In genomic region chr15:79752742-79753419, GRCm38 (mm10) we compare ENCODE assay signal across 9 mouse cellular contexts. TPM values are rescaled to one million over a fixed set of nuclear protein-coding genes. Genes with fewer than 3 reads are reported as not detected.
DNase-seq lines count a peak whose midpoint lies in the region; ATAC-seq and TF ChIP-seq lines count a peak whose summit lies in the region.
"Had no signal": no experiment of that assay in that cellular context is flagged by ENCODE, and none has a peak within 500 bp of the region (broad histone marks: within the 10 kb centered on the region; RNA-seq: fewer than 3 reads in every experiment).

No protein-coding gene starts in this region.

- no peak overlapping the region for H3K4me3 ChIP-seq in lung, embryonic 14.5 days (ENCODE audit: low read depth, low read length)
- H3K4me3 ChIP-seq in neural tube, embryonic 15.5 days (replicated peaks): no peak overlapping the region
- no peak overlapping the region for H3K4me3 ChIP-seq in thymus, adult 2 months (ENCODE audit: control insufficient read depth, insufficient read depth, low read length)
- H3K4me3 ChIP-seq: stomach, embryonic 15.5 days had no signal

- peak; percentile 43 for ATAC-seq in activated CD4-positive, CD25-positive, alpha-beta regulatory T cell, adult 4 months
- ATAC-seq in lung, embryonic 14.5 days (ENCODE audit: insufficient read depth): peak; percentile 45; the same call in 1 of the 2 replicates
- peak; percentile 40 for ATAC-seq in neural tube, embryonic 15.5 days (ENCODE audit: low FRiP score)

- no peaks in the 10 kb centered on the region for H3K36me3 ChIP-seq in lung, embryonic 14.5 days (ENCODE audit: insufficient read depth)
- H3K36me3 ChIP-seq in neural tube, embryonic 15.5 days: no peaks in the 10 kb centered on the region
- H3K36me3 ChIP-seq in thymus, adult 2 months (ENCODE audit: control insufficient read depth, insufficient read depth, low read length): no peaks in the 10 kb centered on the region
- H3K36me3 ChIP-seq: stomach, embryonic 15.5 days had no signal

- no peak overlapping the region for H3K9ac ChIP-seq in lung, embryonic 14.5 days
- no peak overlapping the region for H3K9ac ChIP-seq in neural tube, embryonic 15.5 days (replicated peaks)
- H3K9ac ChIP-seq: stomach, embryonic 15.5 days had no signal

- TF ChIP-seq CTCF in lung, embryonic 14.5 days (IDR thresholded peaks at IDR 0.05; ENCODE audit: low read depth): peak; percentile 100
- peak; percentile 96 for TF ChIP-seq CTCF in thymus, adult 2 months (IDR thresholded peaks at IDR 0.05; ENCODE audit: borderline replicate concordance, control insufficient read depth, extremely low read depth, insufficient read depth, low read length, poor library complexity)

- DNase-seq in 416B (ENCODE audit: low read depth): peak; percentile 82
- peak; percentile 71 for DNase-seq in embryo, embryonic 11 days
- DNase-seq in heart, adult 8-10 months (ENCODE audit: low spot score): peak; percentile 73
- DNase-seq in kidney, postnatal 14 days: peak; percentile 81
- DNase-seq in lung, embryonic 14.5 days: peak; percentile 84
- DNase-seq in thymus, adult 2 months: peak; percentile 79

- H3K4me2 ChIP-seq in lung, embryonic 14.5 days: no peak overlapping the region
- H3K4me2 ChIP-seq in neural tube, embryonic 15.5 days: no peak overlapping the region
- H3K4me2 ChIP-seq: stomach, embryonic 15.5 days had no signal

- WGBS in lung, embryonic 14.5 days: 22% methylated on average over 11 of the region's 11 CpGs
- WGBS in neural tube, embryonic 15.5 days: 22% methylated on average over 11 of the region's 11 CpGs
- 31% methylated on average over 11 of the region's 11 CpGs for whole genome bisulfite sequencing in thymus, adult 2 months

- H3K27me3 ChIP-seq in lung, embryonic 14.5 days (ENCODE audit: insufficient read depth, low read length): no peaks in the 10 kb centered on the region
- H3K27me3 ChIP-seq in neural tube, embryonic 15.5 days (replicated peaks): no peaks in the 10 kb centered on the region
- no peaks in the 10 kb centered on the region for H3K27me3 ChIP-seq in thymus, adult 2 months (ENCODE audit: control insufficient read depth, insufficient read depth, low read length)
- H3K27me3 ChIP-seq: stomach, embryonic 15.5 days had no signal

- no peak for TF ChIP-seq POLR2A in thymus, adult 2 months (IDR thresholded peaks at IDR 0.05; ENCODE audit: control insufficient read depth, extremely low read depth, insufficient read depth, low read length, poor library complexity)

- no peaks in the 10 kb centered on the region for H3K4me1 ChIP-seq in lung, embryonic 14.5 days (ENCODE audit: insufficient read depth)
- peaks cover 4% of the 10 kb centered on the region; the same call in 1 of the 2 replicates for H3K4me1 ChIP-seq in neural tube, embryonic 15.5 days
- H3K4me1 ChIP-seq in thymus, adult 2 months (replicated peaks; ENCODE audit: control insufficient read depth, insufficient read depth, low read length): peaks cover 37% of the 10 kb centered on the region
- H3K4me1 ChIP-seq: stomach, embryonic 15.5 days had no signal

- H3K9me3 ChIP-seq in lung, embryonic 14.5 days (ENCODE audit: low read depth, low read length): no peaks in the 10 kb centered on the region
- H3K9me3 ChIP-seq in neural tube, embryonic 15.5 days (replicated peaks): no peaks in the 10 kb centered on the region
- H3K9me3 ChIP-seq: stomach, embryonic 15.5 days had no signal

- no peak overlapping the region for H3K27ac ChIP-seq in lung, embryonic 14.5 days (ENCODE audit: low read depth)
- no peak overlapping the region for H3K27ac ChIP-seq in neural tube, embryonic 15.5 days (replicated peaks)
- no peak overlapping the region for H3K27ac ChIP-seq in thymus, adult 2 months (ENCODE audit: control insufficient read depth, insufficient read depth, low read length)
- H3K27ac ChIP-seq: stomach, embryonic 15.5 days had no signal

RNA-seq across cellular contexts. Expression of gene Sun2, which starts 10.5 kb away (rescaled TPM):
- polyA plus RNA-seq in activated CD4-positive, CD25-positive, alpha-beta regulatory T cell, adult 4 months (2017; shearing (Covaris generic)): 10 to 100 TPM; 12.7 to 14.3 TPM
- 10 to 100 TPM; 83.8 to 98.3 (median 94.7) TPM for total RNA-seq in heart, adult 8-10 months (2022)
- 7.5 and 8.6 TPM in 2 replicates for polyA plus RNA-seq in lung, embryonic 14.5 days (2014; fragmentation: Nextera tagmentation; extraction: Ambion mirVana)
- 5.5 and 6.2 TPM in 2 replicates for polyA plus RNA-seq in neural tube, embryonic 15.5 days (2015; fragmentation: Nextera tagmentation; extraction: Ambion mirVana)
- polyA plus RNA-seq in thymus, adult 2 months (2012; rRNA removed): 245 and 297 TPM in 2 replicates

RNA-seq across cellular contexts. Expression of gene Dnal4, which starts 24.8 kb away (rescaled TPM):
- polyA plus RNA-seq in activated CD4-positive, CD25-positive, alpha-beta regulatory T cell, adult 4 months (2017; shearing (Covaris generic)): 1 to 10 TPM; 5.3 to 6.9 TPM
- 10 to 100 TPM; 21.0 to 25.3 (median 21.7) TPM for total RNA-seq in heart, adult 8-10 months (2022)
- 61.0 and 63.8 TPM in 2 replicates for polyA plus RNA-seq in lung, embryonic 14.5 days (2014; fragmentation: Nextera tagmentation; extraction: Ambion mirVana)
- 58.4 and 63.7 TPM in 2 replicates for polyA plus RNA-seq in neural tube, embryonic 15.5 days (2015; fragmentation: Nextera tagmentation; extraction: Ambion mirVana)
- 51.2 and 51.3 TPM in 2 replicates for polyA plus RNA-seq in thymus, adult 2 months (2012; rRNA removed)

RNA-seq across cellular contexts. Expression of gene Nptxr, which starts 51.7 kb away (rescaled TPM):
- polyA plus RNA-seq in activated CD4-positive, CD25-positive, alpha-beta regulatory T cell, adult 4 months (2017; shearing (Covaris generic)): under 1 TPM; 0.09 to 0.11 TPM
- total RNA-seq in heart, adult 8-10 months (2022): 1 to 10 TPM; 1.3 to 2.0 (median 1.8) TPM
- polyA plus RNA-seq in lung, embryonic 14.5 days (2014; fragmentation: Nextera tagmentation; extraction: Ambion mirVana): 1.7 and 2.0 TPM in 2 replicates
- 39.9 and 49.0 TPM in 2 replicates for polyA plus RNA-seq in neural tube, embryonic 15.5 days (2015; fragmentation: Nextera tagmentation; extraction: Ambion mirVana)
- 1.2 and 1.4 TPM in 2 replicates for polyA plus RNA-seq in thymus, adult 2 months (2012; rRNA removed)

Comparison
In these comparisons a context has a peak if more than half of its experiments do, and no peak if none do; other contexts are left out.
1. RNA of gene Sun2, which starts 10.5 kb away (polyA plus RNA-seq): 245 to 297 TPM in thymus, adult 2 months; 12.7 to 14.3 TPM in activated CD4-positive, CD25-positive, alpha-beta regulatory T cell, adult 4 months, 7.5 to 8.6 TPM in lung, embryonic 14.5 days and 5.5 to 6.2 TPM in neural tube, embryonic 15.5 days; every median in the first group is over 10 times any median in the second.
2. RNA of gene Nptxr, which starts 51.7 kb away (polyA plus RNA-seq): 39.9 to 49.0 TPM in neural tube, embryonic 15.5 days; 1.7 to 2.0 TPM in lung, embryonic 14.5 days, 1.2 to 1.4 TPM in thymus, adult 2 months and 0.09 to 0.11 TPM in activated CD4-positive, CD25-positive, alpha-beta regulatory T cell, adult 4 months; every median in the first group is over 10 times any median in the second.
3. Peak in every context shown above with its lines, with median percentiles within 50 percentile points of each other: DNase-seq and ATAC-seq.